In the genomic region with DNA sequence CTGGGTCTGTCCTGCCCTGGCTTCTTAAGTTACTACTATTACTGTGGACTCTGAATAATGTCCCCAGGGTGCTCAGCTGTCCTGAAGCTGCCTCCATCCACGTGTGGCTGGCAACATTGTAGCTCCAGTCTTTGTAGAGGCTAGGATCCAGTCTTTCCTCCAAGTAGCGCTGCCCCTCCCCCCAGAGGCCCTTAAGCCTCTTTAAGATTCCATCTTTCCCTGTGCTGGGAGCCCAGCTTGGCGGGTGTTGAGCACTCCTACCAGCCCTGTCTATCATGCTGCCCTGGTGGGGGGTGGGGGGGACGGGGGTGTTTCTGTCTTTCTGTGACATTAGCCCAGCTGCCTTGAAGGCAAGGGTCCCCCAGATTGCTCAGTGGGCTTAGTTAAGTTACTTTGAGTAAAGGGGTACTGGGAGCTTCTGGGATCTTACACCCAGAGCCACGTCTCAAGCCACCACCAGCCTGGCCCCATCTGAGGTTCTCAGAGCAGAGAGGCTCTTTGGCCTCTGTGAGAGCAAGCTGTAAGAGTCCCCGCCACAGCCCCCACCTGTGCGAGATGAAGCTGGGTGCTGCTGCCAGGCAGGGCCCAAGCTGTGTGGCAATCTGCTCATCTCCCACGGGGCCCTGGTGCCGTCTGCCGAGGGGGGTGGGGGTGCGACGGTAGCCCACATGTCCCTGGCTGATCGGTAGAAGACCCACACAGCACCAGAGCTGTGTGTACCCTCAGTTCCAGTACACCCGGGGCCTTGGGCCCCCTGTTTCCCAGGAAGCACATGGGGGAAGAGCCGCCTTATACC, we compare ENCODE assay signal across 8 mouse cellular contexts. TPM values are rescaled to one million over a fixed set of nuclear protein-coding genes. Genes with fewer than 3 reads are reported as not detected.
DNase-seq lines count a peak whose midpoint lies in the region; ATAC-seq and TF ChIP-seq lines count a peak whose summit lies in the region.

No protein-coding gene starts in this region.

- no peaks in the 10 kb centered on the region for H3K9me3 ChIP-seq in lung, embryonic 14.5 days (ENCODE audit: low read depth, low read length)
- H3K9me3 ChIP-seq in hindbrain, embryonic 11.5 days (ENCODE audit: control insufficient read depth, low read length), result no peaks in the 10 kb centered on the region
- no peaks in the 10 kb centered on the region for H3K9me3 ChIP-seq in midbrain, embryonic 13.5 days

- DNase-seq in lung, embryonic 14.5 days, result peak; percentile 63
- DNase-seq in lung, postnatal 4 days, result no peak
- peak; percentile 77 to 79 for DNase-seq in cerebellum, postnatal 25 days
- DNase-seq in hindbrain, embryonic 11.5 days (ENCODE audit: low spot score), result peak; percentile 52
- DNase-seq in adrenal gland, adult 2 months, result no peak
- DNase-seq in gastrocnemius, postnatal 36 days, result no peak

- no peak overlapping the region for H3K4me2 ChIP-seq in lung, embryonic 14.5 days
- no peak overlapping the region for H3K4me2 ChIP-seq in hindbrain, embryonic 11.5 days (replicated peaks; ENCODE audit: low read depth, low read length)
- H3K4me2 ChIP-seq in midbrain, embryonic 13.5 days (replicated peaks), result 0 out of 2 replicates have a peak overlapping the region, but pooled peaks have one; percentile 13

- H3K4me3 ChIP-seq in lung, embryonic 14.5 days (ENCODE audit: low read depth, low read length), result no peak overlapping the region
- H3K4me3 ChIP-seq in hindbrain, embryonic 11.5 days (ENCODE audit: low read depth, low read length), result no peak overlapping the region
- H3K4me3 ChIP-seq in midbrain, embryonic 13.5 days (replicated peaks), result no peak overlapping the region

- no peak for TF ChIP-seq CTCF in lung, embryonic 14.5 days (IDR thresholded peaks at IDR 0.05; ENCODE audit: low read depth)

- intact Hi-C loops in gastrocnemius, postnatal 36 days (cut with DNase I), result no loop called here

- ATAC-seq in lung, embryonic 14.5 days (ENCODE audit: insufficient read depth), result no peak
- no peak for ATAC-seq in hindbrain, embryonic 11.5 days (ENCODE audit: low FRiP score)
- ATAC-seq in midbrain, embryonic 13.5 days, result no peak
- no peak for ATAC-seq in activated CD4-positive, CD25-positive, alpha-beta regulatory T cell, adult 4 months

- 0 out of 2 replicates have a peak, but pooled peaks cover 23% of the 10 kb centered on the region for H3K36me3 ChIP-seq in lung, embryonic 14.5 days (ENCODE audit: insufficient read depth)
- H3K36me3 ChIP-seq in hindbrain, embryonic 11.5 days (ENCODE audit: control insufficient read depth, insufficient read depth, low read length), result no peaks in the 10 kb centered on the region
- peaks cover 16% of the 10 kb centered on the region for H3K36me3 ChIP-seq in midbrain, embryonic 13.5 days

- H3K9ac ChIP-seq in lung, embryonic 14.5 days, result no peak overlapping the region
- H3K9ac ChIP-seq in hindbrain, embryonic 11.5 days (ENCODE audit: low read depth, low read length), result no peak overlapping the region
- peak overlapping the region; percentile 23 for H3K9ac ChIP-seq in midbrain, embryonic 13.5 days (replicated peaks)

- no peaks in the 10 kb centered on the region for H3K27me3 ChIP-seq in lung, embryonic 14.5 days (ENCODE audit: insufficient read depth, low read length)
- H3K27me3 ChIP-seq in hindbrain, embryonic 11.5 days (ENCODE audit: control insufficient read depth, insufficient read depth, low read length), result no peaks in the 10 kb centered on the region
- H3K27me3 ChIP-seq in midbrain, embryonic 13.5 days, result no peaks in the 10 kb centered on the region

- H3K27ac ChIP-seq in lung, embryonic 14.5 days (ENCODE audit: low read depth), result no peak overlapping the region
- H3K27ac ChIP-seq in hindbrain, embryonic 11.5 days (ENCODE audit: low read depth, low read length), result peak overlapping the region; percentile 42; the same call in 1 of the 2 replicates
- H3K27ac ChIP-seq in midbrain, embryonic 13.5 days, result peak overlapping the region; percentile 70

- 53% methylated on average over 15 of the region's 15 CpGs for WGBS in lung, embryonic 14.5 days
- 53% methylated on average over 15 of the region's 15 CpGs for WGBS in hindbrain, embryonic 11.5 days
- WGBS in midbrain, embryonic 13.5 days, result 35% methylated on average over 15 of the region's 15 CpGs

- H3K4me1 ChIP-seq in lung, embryonic 14.5 days (ENCODE audit: insufficient read depth), result peaks cover 13% of the 10 kb centered on the region; the same call in 1 of the 2 replicates
- H3K4me1 ChIP-seq in hindbrain, embryonic 11.5 days (replicated peaks; ENCODE audit: control insufficient read depth, insufficient read depth, low read length), result peaks cover 60% of the 10 kb centered on the region
- peaks cover 100% of the 10 kb centered on the region for H3K4me1 ChIP-seq in midbrain, embryonic 13.5 days (replicated peaks)

RNA-seq across cellular contexts. Expression of a gene that starts 31.7 kb away (rescaled TPM):
- 131 and 139 TPM in 2 replicates for polyA plus RNA-seq in lung, embryonic 14.5 days (2014; fragmentation: Nextera tagmentation; extraction: Ambion mirVana)
- polyA plus RNA-seq in hindbrain, embryonic 11.5 days (2014; fragmentation: Nextera tagmentation; extraction: Ambion mirVana), result 94.8 and 96.9 TPM in 2 replicates
- 36.7 and 37.9 TPM in 2 replicates for polyA plus RNA-seq in midbrain, embryonic 13.5 days (2015; fragmentation: Nextera tagmentation; extraction: Ambion mirVana)
- 1 to 10 TPM; 3.8 to 5.7 TPM for total RNA-seq in adrenal gland, adult 2 months (2021)
- polyA plus RNA-seq in adrenal gland, adult 2 months (2012; rRNA removed), result 7.8 and 8.7 TPM in 2 replicates
- polyA plus RNA-seq in activated CD4-positive, CD25-positive, alpha-beta regulatory T cell, adult 4 months (2017; shearing (Covaris generic)), result 10 to 100 TPM; 19.3 to 30.4 TPM
- under 1 TPM; 0.66 to 0.94 TPM for total RNA-seq in gastrocnemius, postnatal 36 days (2021)

Comparison
In these comparisons a context has a peak if more than half of its experiments do, and no peak if none do; other contexts are left out.
1. DNase-seq: peak in lung, embryonic 14.5 days (single experiment), cerebellum, postnatal 25 days (2 of 2) and hindbrain, embryonic 11.5 days (single experiment); none in lung, postnatal 4 days (0 of 2), adrenal gland, adult 2 months (single experiment) and gastrocnemius, postnatal 36 days (0 of 2).